Mouse (Mus musculus) spleen, adult 2 months (tissue): ENCODE measurements around the gene Gm9945.

ENCODE experiments used
- CTCF ChIP-seq: fragments of 200-500 bp; IDR thresholded peaks from 2 replicates; pipeline ENCODE4 v1.5.1; 2011; ENCODE audit warnings: mild to moderate bottlenecking, inconsistent platforms; ENCODE audit not compliant: insufficient read depth, insufficient read length, insufficient replicate concordance; ENCODE audit errors: extremely low read depth
- POLR2A ChIP-seq: fragments of 200-500 bp; IDR thresholded peaks from 2 replicates; pipeline ENCODE4 v1.6.1; 2011; ENCODE audit warnings: low read depth, low read length, inconsistent platforms

DNA sequence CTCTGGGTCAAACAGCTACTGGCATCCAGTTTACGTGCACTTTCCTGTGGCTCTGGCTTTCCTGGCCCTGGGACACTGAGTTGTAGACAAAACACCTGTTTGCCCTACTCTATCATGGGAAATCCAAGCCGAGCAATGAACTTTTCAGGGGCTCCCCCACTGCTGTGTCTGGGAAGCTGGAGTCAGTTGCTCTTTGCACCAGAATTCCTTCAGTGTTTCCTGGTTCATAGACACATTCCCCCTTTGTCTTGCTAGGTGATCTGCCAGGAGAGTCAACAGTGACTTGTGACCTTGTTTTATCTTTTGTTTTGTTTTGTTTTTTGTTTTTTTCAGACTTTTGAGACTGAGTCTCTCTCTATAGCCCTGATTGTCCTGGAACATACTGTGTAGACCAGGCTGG lies 28.6 kb upstream of the Gm9945 start:
- no peak for TF ChIP-seq CTCF
- no peak for TF ChIP-seq POLR2A
